Mouse (Mus musculus): Measurements from ENCODE around the gene Col23a1. TPM values are rescaled to one million over a fixed set of nuclear protein-coding genes. Genes with fewer than 3 reads are reported as not detected.

The Col23a1 gene
- total RNA-seq, 1 experiment from 2014 or later = 0.25 TPM

DNA sequence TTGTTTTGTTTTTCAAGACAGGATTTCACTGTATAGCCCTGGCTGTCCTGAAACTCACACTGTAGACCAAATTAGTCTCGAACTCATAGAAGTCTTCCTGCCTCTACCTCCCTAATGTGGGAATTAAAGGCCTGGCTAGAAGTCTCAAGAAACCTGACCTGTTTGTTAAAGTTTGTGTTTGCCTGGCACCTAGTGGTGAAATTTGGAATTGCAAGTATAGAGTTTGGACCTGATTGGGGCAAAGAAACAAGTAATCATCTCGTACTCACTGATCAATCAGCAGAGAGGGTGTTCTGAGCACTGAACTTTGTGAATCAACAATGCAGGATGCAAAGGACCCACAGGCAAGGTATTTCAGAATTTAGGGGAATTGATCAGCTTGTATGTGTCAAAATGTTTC, 244.6 kb downstream of the Col23a1 start:
- no peak for ATAC-seq (replicated peaks in 1 of 2; ENCODE audit: insufficient read depth in 1 of 2, low FRiP score in 2 of 2, low TSS enrichment in 1 of 2, low read depth in 1 of 2, poor library complexity in 2 of 2, severe bottlenecking in 2 of 2)

DNA sequence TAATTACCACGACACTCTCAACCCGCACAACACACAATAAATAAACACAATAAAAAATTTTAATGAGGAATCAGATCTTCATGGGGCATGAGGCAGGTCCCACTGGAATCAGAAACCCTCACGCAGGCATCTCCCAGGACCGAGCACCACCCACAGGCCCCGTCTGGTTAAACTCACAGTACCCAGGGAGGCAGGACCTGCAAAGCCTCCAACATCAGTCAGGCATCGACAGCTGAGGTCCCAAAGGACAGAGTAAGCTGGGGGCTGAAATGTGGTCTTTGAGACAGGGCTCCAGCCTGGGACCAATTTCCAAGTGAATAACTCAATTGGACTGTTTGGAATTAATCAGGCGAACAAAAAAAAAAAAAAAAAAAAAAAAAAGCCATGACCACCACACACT, 248.7 kb downstream of the Col23a1 start:
- no peak for ATAC-seq (replicated peaks in 1 of 2; ENCODE audit: insufficient read depth in 1 of 2, low FRiP score in 2 of 2, low TSS enrichment in 1 of 2, low read depth in 1 of 2, poor library complexity in 2 of 2, severe bottlenecking in 2 of 2)

DNA sequence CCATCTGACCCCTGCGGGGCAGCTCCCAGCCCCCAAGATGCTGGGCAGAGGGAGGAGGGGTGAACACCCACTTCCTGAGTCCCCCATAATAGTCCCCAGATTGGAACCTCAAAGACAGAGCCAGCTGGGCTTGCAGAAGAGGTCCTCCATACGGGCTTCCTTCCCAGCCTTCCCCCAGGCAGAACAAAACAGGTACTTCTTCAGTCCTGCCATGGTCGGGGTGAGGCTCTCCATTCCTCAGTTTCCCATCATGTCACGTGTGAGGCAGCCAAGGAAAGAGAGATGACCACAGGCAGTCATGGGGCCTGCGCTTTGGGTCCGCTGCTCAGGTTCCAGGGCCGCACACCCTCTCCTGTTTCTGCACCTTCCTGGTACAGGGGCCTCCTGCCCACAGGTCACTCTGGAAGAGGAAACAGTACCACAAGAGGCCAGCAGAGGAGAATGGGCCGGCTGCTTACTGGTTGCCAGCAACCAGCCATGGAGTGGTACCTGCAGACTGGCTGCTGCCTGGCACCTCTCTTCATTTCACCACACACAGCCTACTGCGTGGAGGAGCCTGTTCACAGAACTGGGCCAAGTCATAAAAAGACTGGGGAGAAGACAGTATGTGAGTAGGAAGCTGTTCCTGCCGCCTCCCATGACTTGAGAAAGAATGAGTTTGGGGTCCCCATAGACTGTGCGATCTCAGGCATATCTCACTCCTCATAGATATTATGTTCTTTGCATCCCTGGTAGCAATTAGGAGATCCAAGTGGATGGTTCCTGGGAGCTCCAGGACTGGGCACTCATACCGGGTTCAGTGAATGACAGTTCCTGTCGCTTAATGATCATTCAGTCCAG, 249.4 kb downstream of the Col23a1 start:
- 0 out of 4 replicates have a peak, but pooled peaks of 1 of the 2 experiments have one; percentile 8 for ATAC-seq (replicated peaks in 1 of 2; ENCODE audit: insufficient read depth in 1 of 2, low FRiP score in 2 of 2, low TSS enrichment in 1 of 2, low read depth in 1 of 2, poor library complexity in 2 of 2, severe bottlenecking in 2 of 2)

DNA sequence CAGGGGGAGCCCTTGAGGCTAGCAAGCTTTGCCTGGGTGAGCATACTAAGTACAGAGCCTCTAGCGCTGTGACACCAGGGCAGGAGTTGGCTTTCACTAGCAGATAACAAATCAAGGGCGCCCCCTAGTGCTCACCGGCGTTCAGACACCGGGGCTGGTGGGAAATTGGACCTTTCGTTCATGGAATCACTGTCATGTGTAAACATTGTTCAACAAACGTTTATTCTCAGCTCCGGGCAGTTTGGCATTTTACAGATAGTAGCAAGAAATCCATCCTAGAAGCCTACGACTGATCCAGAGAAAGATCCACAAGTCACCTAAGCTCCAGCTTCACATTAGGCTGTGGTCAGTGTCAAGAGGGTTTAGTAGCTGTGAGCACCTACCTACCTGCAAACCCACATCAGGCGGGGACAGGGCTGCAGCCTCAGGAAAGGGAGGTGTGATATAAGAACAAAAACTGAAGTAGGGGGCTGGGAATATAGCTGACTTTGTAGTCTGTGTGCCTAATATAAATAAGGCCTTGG, 250.1 kb downstream of the Col23a1 start:
- peak; percentile 95 to 98 for ATAC-seq (replicated peaks in 1 of 2; ENCODE audit: insufficient read depth in 1 of 2, low FRiP score in 2 of 2, low TSS enrichment in 1 of 2, low read depth in 1 of 2, poor library complexity in 2 of 2, severe bottlenecking in 2 of 2)

DNA sequence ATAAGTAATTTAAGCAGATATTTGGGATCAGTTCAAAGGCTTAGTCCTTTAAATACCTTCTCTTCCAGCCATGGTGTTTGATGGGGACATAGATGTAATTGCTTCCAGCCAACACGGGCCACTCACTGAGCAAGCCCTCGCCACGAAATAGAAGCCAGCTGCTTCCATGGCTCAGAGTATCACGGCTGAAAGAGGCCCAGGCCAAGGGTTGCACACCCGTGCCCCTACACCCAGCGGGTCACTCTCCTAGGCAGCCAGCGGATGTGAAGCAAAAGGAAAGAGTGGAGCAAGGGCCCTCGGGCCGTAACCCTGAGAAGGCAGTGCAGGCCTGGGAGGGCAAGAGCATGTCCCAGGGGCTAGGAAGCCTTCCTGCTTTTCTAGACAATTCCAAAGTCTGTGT, 252.7 kb downstream of the Col23a1 start:
- no peak; a peak in 1 of 4 replicates for ATAC-seq (replicated peaks in 1 of 2; ENCODE audit: insufficient read depth in 1 of 2, low FRiP score in 2 of 2, low TSS enrichment in 1 of 2, low read depth in 1 of 2, poor library complexity in 2 of 2, severe bottlenecking in 2 of 2)

DNA sequence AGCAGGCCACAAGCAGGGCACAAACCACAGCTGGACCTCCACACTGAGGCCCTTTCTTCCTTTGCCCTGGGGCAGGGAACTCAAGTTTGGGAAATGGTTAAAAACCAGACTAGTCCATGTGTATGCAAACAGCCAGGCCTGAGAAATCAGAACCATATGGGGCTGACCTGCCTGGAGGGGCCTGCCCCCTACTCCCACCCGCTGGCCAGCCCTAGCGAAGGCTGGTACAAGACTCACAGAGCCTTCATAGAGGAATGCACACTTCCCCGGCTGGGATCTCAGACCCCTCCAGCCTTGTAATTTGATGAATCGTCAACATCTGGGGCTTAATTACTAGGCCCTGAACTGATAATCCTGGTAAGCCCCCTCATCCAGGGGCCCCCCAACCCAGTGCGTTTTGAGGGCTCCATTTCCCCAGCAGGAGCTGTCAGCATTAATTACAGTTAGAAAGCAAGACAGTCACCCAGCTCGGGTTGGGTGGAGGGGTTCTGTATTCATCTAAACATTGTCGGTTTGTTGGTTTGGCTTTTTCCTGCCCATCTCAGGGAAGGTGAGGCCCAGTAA, 253.8 kb downstream of the Col23a1 start:
- no peak for ATAC-seq (replicated peaks in 1 of 2; ENCODE audit: insufficient read depth in 1 of 2, low FRiP score in 2 of 2, low TSS enrichment in 1 of 2, low read depth in 1 of 2, poor library complexity in 2 of 2, severe bottlenecking in 2 of 2)

DNA sequence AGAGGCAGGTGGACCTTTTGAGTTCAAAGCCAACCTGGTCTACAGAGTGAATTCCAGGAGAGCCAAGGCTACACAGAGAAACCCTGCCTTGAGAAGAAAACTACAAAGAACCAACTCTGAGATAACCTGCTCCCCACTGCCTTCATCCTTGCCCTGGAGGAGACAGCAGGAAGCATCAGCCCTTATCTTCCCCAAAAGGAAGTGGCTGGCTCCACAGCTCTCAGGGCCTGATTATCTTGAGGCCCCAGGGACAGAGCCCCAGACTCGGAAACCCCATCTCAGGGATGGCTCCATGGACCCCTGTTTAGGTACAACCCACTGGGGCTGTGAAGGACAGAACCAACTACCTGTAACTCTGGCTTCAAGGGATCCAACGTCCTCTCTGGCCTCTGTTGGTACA, 254.7 kb downstream of the Col23a1 start:
- ATAC-seq (replicated peaks in 1 of 2; ENCODE audit: insufficient read depth in 1 of 2, low FRiP score in 2 of 2, low TSS enrichment in 1 of 2, low read depth in 1 of 2, poor library complexity in 2 of 2, severe bottlenecking in 2 of 2) = no peak

DNA sequence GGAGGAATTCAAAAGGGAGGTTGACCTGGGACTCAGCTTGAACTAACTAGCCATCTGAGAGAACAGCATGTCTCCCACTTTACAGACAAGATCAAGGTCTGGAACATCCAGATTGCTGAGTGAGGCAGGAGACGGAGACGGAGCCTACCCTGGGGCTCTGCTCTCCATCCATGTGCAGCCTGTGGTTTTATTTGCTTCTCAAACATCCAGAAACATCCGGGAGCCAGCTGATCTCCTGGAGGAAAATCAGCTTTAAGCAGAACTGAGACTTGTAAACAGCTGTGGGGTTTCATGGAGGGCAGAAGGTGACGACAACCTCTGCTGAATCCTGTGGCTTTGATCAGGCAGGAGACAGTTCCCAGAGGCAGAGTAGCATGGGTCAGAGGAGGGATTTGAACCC, 256.1 kb downstream of the Col23a1 start:
- ATAC-seq (replicated peaks in 1 of 2; ENCODE audit: insufficient read depth in 1 of 2, low FRiP score in 2 of 2, low TSS enrichment in 1 of 2, low read depth in 1 of 2, poor library complexity in 2 of 2, severe bottlenecking in 2 of 2) = no peak

DNA sequence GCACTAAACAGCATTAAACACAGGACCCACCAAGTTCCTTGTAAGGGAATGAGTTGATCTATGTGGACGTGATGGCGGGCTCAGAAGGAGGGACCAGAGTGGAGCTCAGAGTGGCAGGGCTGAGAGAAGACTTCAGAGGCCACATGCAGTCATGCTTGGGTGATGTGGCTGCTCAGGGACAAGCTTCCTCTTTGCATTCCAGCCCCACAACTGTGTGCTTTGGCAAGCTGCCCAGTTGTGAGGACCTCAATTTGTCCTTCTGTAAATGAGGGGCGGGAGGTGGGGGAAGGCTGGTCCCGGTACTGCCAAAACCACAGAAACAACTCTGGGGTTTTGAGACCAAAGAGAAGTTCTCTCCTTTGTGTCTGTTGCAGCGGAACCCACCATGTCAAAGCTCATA, 261.5 kb downstream of the Col23a1 start:
- peak; percentile 77 to 82 for ATAC-seq (replicated peaks in 1 of 2; ENCODE audit: insufficient read depth in 1 of 2, low FRiP score in 2 of 2, low TSS enrichment in 1 of 2, low read depth in 1 of 2, poor library complexity in 2 of 2, severe bottlenecking in 2 of 2)

DNA sequence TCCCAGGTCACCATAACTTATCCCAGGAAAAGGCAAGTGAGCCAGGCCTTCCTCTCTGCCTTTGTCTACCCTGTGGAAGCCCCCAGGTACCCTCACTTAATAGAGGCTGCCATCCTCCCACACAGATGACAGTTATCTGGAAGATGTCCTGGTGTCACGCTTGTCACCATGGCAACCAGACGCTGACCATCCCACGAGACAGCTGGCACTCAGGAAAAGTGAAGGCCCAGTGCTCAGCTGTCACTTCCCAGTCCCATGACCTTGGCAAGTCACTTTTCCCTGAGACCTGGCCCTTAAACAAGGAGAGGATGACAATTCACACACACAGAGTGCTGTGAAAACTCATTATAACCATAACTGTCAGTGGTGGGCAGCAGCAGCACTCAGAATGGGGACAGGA, 262.4 kb downstream of the Col23a1 start:
- ATAC-seq (replicated peaks in 1 of 2; ENCODE audit: insufficient read depth in 1 of 2, low FRiP score in 2 of 2, low TSS enrichment in 1 of 2, low read depth in 1 of 2, poor library complexity in 2 of 2, severe bottlenecking in 2 of 2) = no peak

DNA sequence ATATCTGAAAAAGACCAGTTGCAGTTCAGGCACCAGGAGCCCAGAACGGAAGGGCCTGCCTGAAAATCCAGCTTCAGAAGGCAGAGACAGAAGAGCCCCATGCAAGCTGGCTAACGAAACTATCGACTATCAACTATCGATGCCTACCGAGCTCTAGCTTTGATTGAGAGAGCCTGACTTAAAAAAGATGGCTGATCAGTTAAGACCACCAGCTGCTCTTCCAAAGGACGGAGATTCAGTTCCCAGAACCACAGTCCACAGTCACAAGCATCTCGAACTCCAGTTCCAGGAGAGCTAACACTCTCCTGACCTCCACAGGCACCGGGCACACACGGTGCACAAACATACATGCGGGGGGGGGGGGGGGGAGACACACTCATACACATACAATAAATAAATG, 264.9 kb downstream of the Col23a1 start:
- ATAC-seq (replicated peaks in 1 of 2; ENCODE audit: insufficient read depth in 1 of 2, low FRiP score in 2 of 2, low TSS enrichment in 1 of 2, low read depth in 1 of 2, poor library complexity in 2 of 2, severe bottlenecking in 2 of 2) = no peak

DNA sequence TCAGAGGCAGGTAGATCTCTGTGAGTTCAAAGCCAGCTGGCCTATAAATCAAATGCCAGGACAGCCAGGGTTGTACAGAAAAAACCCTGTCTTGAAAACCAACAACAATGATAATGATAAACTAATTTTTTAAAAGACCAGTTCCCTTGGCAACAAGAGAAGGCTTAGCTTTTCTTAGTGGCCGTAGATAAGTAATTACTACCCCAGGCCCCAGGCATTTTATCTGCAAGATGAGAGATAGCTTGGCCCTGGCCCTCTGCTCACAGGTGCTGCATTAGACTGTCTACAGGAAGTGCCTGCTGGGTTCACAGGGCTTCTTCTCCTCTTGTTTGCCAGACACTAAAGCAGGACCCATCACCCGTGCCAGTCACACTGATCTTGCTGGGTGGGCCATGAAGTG, 265.3 kb downstream of the Col23a1 start:
- no peak for ATAC-seq (replicated peaks in 1 of 2; ENCODE audit: insufficient read depth in 1 of 2, low FRiP score in 2 of 2, low TSS enrichment in 1 of 2, low read depth in 1 of 2, poor library complexity in 2 of 2, severe bottlenecking in 2 of 2)

DNA sequence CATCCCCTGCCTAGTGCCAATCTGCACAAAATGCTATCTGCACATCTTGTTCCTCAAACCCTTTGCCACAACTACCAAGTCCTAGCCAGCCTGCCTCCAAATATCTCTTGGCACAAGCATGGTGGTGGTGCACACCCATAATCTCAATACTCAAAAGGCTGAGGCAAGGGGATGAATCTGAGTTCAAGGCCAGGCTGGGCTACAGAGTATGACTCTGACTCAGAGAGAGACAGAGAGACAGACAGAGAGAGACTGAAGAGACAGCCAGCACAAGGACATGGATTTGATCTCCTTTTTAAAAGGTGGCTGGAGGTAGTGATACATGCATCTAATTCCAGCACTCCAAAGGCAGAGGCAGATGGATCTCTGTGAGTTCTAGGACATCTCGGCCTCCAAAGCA, 273.6 kb downstream of the Col23a1 start:
- ATAC-seq (replicated peaks in 1 of 2; ENCODE audit: insufficient read depth in 1 of 2, low FRiP score in 2 of 2, low TSS enrichment in 1 of 2, low read depth in 1 of 2, poor library complexity in 2 of 2, severe bottlenecking in 2 of 2) = no peak

DNA sequence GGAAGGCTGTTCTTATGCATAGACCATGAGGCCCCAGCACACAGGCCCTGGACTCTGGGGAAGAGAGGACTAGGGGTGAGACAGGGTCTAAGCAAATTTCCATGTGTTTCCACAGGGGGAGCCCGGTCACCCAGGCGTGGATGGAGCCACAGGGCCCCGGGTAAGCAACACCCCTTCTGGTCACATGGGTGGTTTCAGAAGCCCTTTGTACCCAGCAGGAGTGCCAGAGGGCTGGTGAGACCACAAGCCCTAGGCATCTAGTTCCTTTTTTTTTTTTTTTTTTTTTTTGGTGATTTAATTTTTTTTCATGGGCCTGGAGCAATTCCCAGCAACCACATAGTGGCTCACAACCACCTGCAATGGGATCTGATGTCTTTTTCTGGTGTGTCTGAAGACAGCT, 275.3 kb downstream of the Col23a1 start:
- peak; percentile 99 for ATAC-seq (replicated peaks in 1 of 2; ENCODE audit: insufficient read depth in 1 of 2, low FRiP score in 2 of 2, low TSS enrichment in 1 of 2, low read depth in 1 of 2, poor library complexity in 2 of 2, severe bottlenecking in 2 of 2)

DNA sequence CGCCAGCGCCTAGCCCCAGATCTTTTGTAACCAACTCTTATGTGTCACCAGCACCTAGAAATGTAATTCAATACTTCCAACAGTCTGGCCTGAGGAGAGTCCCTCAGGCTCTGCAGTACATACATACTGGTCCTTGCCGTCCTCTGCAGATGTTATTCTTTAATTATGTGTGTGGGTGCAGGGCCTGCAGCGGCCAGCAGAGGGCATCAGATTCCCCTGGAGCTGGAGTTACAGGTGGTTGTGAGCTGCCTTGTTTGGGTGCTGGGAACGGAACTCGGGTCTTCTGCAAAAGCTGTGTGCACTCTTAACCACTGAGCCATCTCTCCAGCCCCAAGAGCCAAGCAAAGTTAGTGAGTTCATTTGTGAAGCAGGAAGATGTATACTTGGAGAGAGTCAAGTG, 276.2 kb downstream of the Col23a1 start:
- no peak for ATAC-seq (replicated peaks in 1 of 2; ENCODE audit: insufficient read depth in 1 of 2, low FRiP score in 2 of 2, low TSS enrichment in 1 of 2, low read depth in 1 of 2, poor library complexity in 2 of 2, severe bottlenecking in 2 of 2)

DNA sequence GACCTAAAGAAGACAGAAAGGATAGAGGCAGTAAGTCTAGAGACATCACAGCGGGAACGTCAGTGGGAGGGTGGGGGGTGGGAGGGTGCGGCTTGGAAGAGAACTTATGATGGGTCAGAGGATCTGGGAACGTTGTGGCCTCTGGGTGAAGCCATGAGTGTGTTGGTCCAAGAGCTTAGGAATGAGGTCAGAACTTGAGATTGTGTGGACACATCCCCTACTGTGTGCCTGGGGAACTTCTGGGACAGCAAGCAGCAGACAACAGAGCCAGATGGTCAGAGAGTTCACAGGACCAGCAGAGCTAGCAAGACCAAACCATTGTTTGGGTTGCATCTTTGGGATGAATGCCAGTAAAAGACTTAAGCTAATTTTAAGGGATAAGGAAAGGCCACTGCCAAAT, 279.1 kb downstream of the Col23a1 start:
- ATAC-seq (replicated peaks in 1 of 2; ENCODE audit: insufficient read depth in 1 of 2, low FRiP score in 2 of 2, low TSS enrichment in 1 of 2, low read depth in 1 of 2, poor library complexity in 2 of 2, severe bottlenecking in 2 of 2) = no peak

DNA sequence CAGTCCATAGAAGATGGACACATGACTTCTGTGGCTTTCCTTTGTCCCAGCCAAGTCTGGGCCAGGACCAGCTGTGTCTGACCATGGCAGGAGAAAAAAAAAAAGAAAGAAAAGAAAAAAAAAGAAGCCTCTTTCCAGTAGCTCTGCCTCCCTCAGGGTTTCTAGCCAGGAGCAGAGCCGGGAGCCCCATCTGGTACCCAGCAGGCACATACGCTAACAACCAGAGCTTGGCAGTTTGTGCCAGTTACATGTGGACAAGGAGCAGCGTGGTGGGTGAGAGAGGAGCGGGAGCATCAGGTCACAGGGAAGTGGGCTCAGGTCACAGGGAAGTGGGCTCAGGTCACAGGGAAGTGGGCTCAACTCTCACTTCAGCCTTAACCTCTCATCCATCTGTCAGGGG, 286.7 kb downstream of the Col23a1 start:
- ATAC-seq (replicated peaks in 1 of 2; ENCODE audit: insufficient read depth in 1 of 2, low FRiP score in 2 of 2, low TSS enrichment in 1 of 2, low read depth in 1 of 2, poor library complexity in 2 of 2, severe bottlenecking in 2 of 2) = no peak

DNA sequence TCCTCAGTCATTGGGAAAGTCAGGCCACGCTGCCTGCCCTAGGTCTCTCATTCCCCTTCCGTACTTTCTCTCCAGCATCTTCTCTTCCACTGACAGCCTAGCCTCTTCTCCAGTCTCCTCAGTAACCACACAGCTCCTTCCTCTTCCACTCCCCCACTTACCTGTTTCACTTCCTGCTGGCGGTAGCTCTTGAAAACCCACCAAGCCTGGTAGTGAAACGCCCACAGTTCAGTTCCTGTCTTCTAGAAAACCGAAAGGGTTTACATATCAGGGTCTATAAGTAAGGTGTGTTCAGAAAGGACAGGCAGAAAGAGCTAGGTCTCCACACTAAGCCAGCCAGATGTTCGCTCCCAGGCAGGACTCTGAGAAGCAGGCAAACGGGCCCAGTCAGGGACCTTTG, 287.9 kb downstream of the Col23a1 start:
- peak; percentile 52 to 65 for ATAC-seq (replicated peaks in 1 of 2; ENCODE audit: insufficient read depth in 1 of 2, low FRiP score in 2 of 2, low TSS enrichment in 1 of 2, low read depth in 1 of 2, poor library complexity in 2 of 2, severe bottlenecking in 2 of 2)

DNA sequence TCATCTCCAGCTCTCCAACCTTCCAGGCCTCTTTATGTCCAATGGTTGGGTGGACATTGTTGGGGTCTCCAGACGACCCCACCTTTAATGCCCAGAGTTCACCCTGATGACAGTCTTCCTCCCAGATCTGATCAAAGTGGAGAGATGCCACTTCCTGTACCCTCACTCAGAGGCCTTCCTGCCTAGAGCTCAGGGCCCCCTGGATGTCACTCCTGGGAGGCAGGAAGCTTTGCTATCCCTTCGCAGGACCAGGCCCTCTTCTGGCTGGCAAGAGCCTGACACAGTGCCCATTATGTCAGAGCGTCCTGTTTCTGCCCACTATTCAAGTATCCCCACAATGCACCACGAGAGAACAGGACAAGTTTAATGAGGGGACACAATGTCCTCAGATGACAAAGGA, 289.3 kb downstream of the Col23a1 start:
- no peak for ATAC-seq (replicated peaks in 1 of 2; ENCODE audit: insufficient read depth in 1 of 2, low FRiP score in 2 of 2, low TSS enrichment in 1 of 2, low read depth in 1 of 2, poor library complexity in 2 of 2, severe bottlenecking in 2 of 2)
